Mouse (Mus musculus) neural tube, embryonic 12.5 days (tissue): ENCODE results near the gene Ltbp3. TPM values are rescaled to one million over a fixed set of nuclear protein-coding genes. Genes with fewer than 3 reads are reported as not detected.

Experiments
- ATAC-seq: fragments of 200-750 bp; cut with Nextera tagmentation; 2 replicates; pipeline ENCODE4 v1.8.0; 2017; ENCODE audit warnings: low read depth, mild to moderate bottlenecking, moderate TSS enrichment, moderate library complexity; ENCODE audit not compliant: low FRiP score
- H3K27ac ChIP-seq: fragments of 300-500 bp; sonication (generic); 2 replicates; pipeline ENCODE4 v1.5.1; 2016
- H3K27me3 ChIP-seq: fragments of 300-500 bp; sonication (generic); replicated peaks from 2 replicates; pipeline ENCODE4 v1.6.1; 2016; ENCODE audit warnings: mild to moderate bottlenecking
- H3K36me3 ChIP-seq: fragments of 300-500 bp; sonication (generic); 2 replicates; pipeline ENCODE4 v1.6.1; 2016; ENCODE audit warnings: mild to moderate bottlenecking
- H3K4me1 ChIP-seq: fragments of 300-500 bp; sonication (generic); 2 replicates; pipeline ENCODE4 v1.6.1; 2016
- H3K4me2 ChIP-seq: fragments of 300-500 bp; sonication (generic); replicated peaks from 2 replicates; pipeline ENCODE4 v1.6.1; 2016; ENCODE audit warnings: mild to moderate bottlenecking
- H3K4me3 ChIP-seq: fragments of 300-500 bp; sonication (generic); 2 replicates; pipeline ENCODE4 v1.5.1; 2016
- H3K9ac ChIP-seq: fragments of 300-500 bp; sonication (generic); 2 replicates; pipeline ENCODE4 v1.6.1; 2016; ENCODE audit warnings: mild to moderate bottlenecking
- H3K9me3 ChIP-seq: fragments of 300-500 bp; sonication (generic); 2 replicates; pipeline ENCODE4 v1.6.1; 2016; ENCODE audit warnings: mild to moderate bottlenecking
- WGBS: fragments of 180-500 bp; shearing (Covaris S2); methylation state at CpG from one replicate; pipeline ENCODE4 v1.1.7; 2016; 5-methylcytosine and 5-hydroxymethylcytosine counted together
- polyA plus RNA-seq: library from polyadenylated mRNA; unstranded; fragments of >200 nt; fragmentation: Nextera tagmentation; extraction: Ambion mirVana; gene quantifications from 2 replicates; pipeline ENCODE4 v1.2.1, GENCODE M21; 2016

The Ltbp3 gene
- polyA plus RNA-seq = 10.6 and 12.6 TPM in 2 replicates

DNA sequence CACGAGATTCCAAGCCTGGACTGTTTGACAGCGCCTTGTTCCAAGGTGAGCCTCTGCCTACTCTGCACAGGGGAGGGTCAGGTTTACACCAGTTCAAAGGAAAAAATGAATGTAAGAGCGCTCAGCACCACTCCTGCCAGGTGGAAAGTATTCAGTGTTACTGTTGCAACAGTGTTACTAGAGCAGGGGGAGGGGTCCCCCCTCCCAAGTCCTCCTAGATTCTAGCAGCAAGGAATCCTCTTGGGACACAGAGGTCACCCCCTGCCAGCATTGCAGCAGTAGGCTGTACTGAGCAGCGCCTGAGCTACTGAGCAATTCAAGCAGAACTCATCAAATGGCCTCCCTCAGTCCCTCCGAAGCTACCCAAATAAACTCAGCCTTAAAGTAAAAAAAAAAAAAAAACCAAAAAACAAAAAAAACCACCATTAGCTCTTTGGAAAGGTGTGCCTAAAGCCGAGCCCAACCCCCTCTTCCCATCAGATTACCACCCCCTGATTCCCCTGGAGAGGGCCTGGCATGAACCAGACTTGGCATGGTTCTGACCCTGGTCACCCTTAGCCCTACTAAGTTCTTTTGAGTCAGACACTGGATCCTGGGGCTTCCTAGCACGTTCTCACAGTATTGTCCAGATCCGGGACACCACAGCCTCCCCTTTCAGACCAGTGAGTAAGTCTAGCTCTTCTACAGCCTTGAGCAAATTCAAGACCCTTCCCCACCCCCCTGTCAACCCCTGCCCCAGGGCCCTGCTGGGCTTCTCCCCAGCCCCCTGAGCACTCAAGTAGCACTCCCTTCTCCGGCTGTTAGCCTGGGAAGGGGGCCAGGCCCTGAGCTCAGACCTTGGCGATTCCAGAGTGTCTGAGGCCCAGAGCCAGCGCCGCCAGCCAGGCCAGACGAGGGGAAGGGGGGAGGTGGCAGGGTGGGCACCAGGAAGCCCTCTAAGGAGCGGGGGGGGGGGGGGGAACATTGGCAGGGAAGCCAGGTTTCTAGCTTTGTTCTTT is at the start of gene Ltbp3:
TSS of gene Ltbp3 (plus strand) at position 585 of the 998 bp plus-strand sequence.
- H3K4me2 ChIP-seq = peak within 1 kb of the TSS; percentile 97
- H3K9me3 ChIP-seq = no peaks in the 10 kb centered on the region
- peaks cover 39% of the 10 kb centered on the region for H3K27me3 ChIP-seq
- peaks cover 28% of the 10 kb centered on the region for H3K4me1 ChIP-seq
- ATAC-seq = no peak; the same call in 1 of the 2 replicates
- peak within 1 kb of the TSS; percentile 57 for H3K4me3 ChIP-seq
- 18% methylated on average over 14 of the region's 14 CpGs for WGBS
- H3K36me3 ChIP-seq = no peaks in the 10 kb centered on the region
- peak within 1 kb of the TSS; percentile 83 for H3K9ac ChIP-seq
- no peak within 1 kb of the TSS for H3K27ac ChIP-seq

DNA sequence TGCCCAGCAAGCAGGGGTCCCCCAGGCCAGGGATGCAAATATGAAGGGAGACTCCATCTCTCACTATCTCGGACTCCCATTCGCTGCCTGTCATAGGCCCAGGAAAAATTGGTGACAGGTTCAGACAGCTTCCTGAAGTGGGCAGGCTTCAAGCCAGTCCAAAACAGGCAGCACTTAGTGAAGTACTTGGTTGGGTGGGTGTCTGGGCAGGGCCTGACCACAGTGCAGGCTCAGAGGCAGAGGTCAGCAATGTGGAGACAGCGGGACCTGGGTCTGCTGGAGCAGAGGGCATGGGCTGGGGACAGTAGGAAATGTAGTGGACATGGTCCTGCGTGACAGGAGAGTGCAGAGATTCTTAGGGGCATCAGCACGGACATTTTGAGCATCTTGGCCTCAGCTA is 49.1 kb upstream of the Ltbp3 start:
- no peak for ATAC-seq
- Histone ChIP-seq H3K27ac (no peak overlapping the region), H3K4me2 (peak overlapping the region; percentile 100), H3K4me3 (peak overlapping the region; percentile 96; the same call in 1 of the 2 replicates), H3K9me3 (no peaks in the 10 kb centered on the region), H3K36me3 (peaks cover 52% of the 10 kb centered on the region), H3K27me3 (peaks cover 6% of the 10 kb centered on the region; the same call in 1 of the 2 replicates), H3K4me1 (peaks cover 58% of the 10 kb centered on the region), H3K9ac (peak overlapping the region; percentile 89; the same call in 1 of the 2 replicates)
- 85% methylated on average over 5 of the region's 5 CpGs for WGBS

DNA sequence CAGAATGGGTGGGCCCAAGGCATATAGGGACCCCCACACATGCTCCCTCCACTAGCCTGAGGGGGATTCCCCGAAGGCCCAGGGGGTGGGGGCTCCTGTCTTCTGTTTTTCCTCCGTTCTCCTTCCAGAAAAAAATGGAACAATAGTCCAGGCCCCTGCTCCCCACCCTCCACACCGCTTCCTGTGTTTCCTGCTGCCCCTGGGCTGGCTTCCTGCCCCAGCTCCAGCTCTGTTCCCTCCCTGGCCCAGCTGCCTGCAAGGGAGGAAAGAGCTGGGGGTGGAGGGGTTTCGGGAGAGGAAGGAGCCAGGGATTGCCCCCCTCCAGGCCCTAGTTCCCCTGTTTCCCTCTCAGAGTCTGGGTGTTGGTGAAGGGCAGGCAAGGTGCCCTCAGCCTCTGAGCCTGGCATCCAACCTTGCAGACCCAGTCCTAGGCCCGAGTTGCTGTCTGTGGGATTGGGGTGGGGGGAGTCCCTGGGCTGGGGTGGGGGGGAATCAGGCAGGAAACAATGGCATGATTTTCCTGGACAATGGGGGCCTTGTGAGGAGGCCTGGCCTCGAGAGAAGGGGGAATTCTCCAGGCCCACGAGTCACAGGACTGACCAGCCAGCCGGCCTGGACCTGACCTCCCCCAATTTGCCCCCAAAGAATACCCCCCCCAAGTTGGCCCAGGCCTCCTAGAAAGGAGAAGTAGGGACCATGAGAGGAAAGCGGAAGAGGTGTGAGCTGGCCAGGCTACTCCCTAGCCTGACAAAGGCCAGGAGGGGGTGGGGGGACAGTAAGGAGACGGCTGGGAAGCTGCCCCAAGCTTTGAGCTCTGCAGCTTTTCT is 48.4 kb upstream of the Ltbp3 start:
- 71% methylated on average over 10 of the region's 10 CpGs for WGBS
- Histone ChIP-seq H3K4me2 (peak overlapping the region; percentile 100), H3K27me3 (peaks cover 6% of the 10 kb centered on the region; the same call in 1 of the 2 replicates), H3K36me3 (peaks cover 54% of the 10 kb centered on the region), H3K4me3 (peak overlapping the region; percentile 21; the same call in 1 of the 2 replicates), H3K9ac (peak overlapping the region; percentile 89), H3K27ac (no peak overlapping the region), H3K9me3 (no peaks in the 10 kb centered on the region), H3K4me1 (peaks cover 54% of the 10 kb centered on the region)
- ATAC-seq = no peak

DNA sequence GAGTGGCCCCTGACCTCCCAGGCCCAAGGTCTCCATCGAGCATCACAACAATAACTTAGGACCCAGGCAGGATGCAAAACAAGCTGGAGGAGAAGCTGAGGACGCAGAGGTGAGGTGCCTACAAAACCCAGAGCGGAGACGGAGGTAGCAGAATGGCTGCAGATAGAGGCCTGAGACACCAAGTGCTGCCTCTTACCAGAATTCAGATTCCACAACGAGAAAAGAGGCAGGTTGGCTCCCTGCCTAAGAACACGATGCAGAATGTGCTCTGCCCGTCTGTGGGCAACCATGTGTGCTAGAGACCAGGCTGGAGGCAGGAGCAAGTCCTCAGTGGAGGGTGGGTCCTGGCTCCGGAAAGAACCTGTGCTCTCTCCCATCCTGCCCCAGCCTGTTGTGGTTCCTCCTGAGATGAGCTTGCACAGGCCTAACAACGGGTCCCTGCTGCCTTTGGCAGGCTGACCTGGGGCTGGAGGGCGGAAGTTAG is 47.7 kb upstream of the Ltbp3 start:
- Histone ChIP-seq H3K9me3 (no peaks in the 10 kb centered on the region), H3K27ac (no peak overlapping the region), H3K27me3 (peaks cover 6% of the 10 kb centered on the region; the same call in 1 of the 2 replicates), H3K4me3 (no peak overlapping the region), H3K4me1 (peaks cover 47% of the 10 kb centered on the region), H3K9ac (0 out of 2 replicates have a peak overlapping the region, but pooled peaks have one; percentile 89), H3K36me3 (peaks cover 61% of the 10 kb centered on the region), H3K4me2 (peak overlapping the region; percentile 100)
- no peak for ATAC-seq
- WGBS = 84% methylated on average over 10 of the region's 10 CpGs

DNA sequence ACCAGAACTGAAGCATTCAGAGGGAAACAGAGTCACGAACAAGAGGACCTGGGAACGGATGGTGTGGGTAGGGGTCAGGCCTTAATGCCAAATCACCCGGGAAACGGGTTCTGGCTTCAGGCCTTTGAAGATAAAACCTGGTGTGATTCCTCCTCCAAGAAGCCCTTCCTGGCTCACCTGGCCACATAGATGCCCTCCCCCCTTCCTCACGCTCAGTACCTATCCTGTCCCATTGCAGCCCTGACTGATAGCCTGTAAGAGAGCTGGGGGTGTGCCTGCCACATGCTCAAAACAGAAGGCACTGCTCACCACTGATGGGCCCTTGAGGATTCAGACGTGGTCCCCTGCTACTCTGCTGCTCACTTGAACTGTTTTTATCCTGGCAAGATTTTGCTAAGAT is 46.9 kb upstream of the Ltbp3 start:
- Histone ChIP-seq H3K27ac (no peak overlapping the region), H3K4me2 (peak overlapping the region; percentile 3; the same call in 1 of the 2 replicates), H3K9me3 (no peaks in the 10 kb centered on the region), H3K27me3 (peaks cover 6% of the 10 kb centered on the region; the same call in 1 of the 2 replicates), H3K4me1 (peaks cover 44% of the 10 kb centered on the region), H3K9ac (no peak overlapping the region), H3K4me3 (no peak overlapping the region), H3K36me3 (peaks cover 68% of the 10 kb centered on the region)
- 90% methylated on average over 6 of the region's 6 CpGs for WGBS
- ATAC-seq = no peak

DNA sequence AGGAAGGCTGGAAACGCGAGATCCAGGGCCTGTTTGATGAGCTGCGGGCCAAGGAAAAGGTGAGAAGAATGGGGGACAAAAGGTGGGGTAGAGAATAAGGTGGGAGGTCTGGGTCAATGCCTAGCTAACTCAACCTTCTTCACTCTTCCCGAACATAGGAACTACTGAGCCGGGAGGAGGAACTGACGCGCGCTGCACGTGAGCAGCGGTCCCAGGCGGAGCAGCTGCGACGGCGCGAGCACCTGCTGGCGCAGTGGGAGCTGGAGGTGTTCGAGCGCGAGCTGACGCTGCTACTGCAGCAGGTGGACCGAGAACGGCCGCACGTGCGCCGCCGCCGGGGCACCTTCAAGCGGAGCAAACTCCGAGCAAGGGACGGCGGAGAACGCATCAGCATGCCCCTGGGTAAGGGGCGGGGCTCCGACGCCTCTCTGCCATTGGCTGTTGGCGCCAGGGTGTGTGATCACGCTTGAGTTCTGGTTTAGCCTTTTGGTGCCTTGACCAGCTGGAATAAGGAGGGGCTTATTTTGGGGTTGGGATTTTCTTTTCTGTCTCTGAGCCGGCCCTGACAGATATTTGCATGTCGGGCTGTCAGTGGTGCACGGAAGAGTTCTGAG is 44.7 kb upstream of the Ltbp3 start:
- no peak for ATAC-seq
- H3K4me1 ChIP-seq = peaks cover 28% of the 10 kb centered on the region
- H3K9ac ChIP-seq = peak overlapping the region; percentile 33; the same call in 1 of the 2 replicates
- H3K27me3 ChIP-seq = peaks cover 6% of the 10 kb centered on the region; the same call in 1 of the 2 replicates
- 0 out of 2 replicates have a peak overlapping the region, but pooled peaks have one; percentile 23 for H3K4me3 ChIP-seq
- no peak overlapping the region for H3K27ac ChIP-seq
- H3K4me2 ChIP-seq = peak overlapping the region; percentile 63
- no peaks in the 10 kb centered on the region for H3K9me3 ChIP-seq
- 6% methylated on average over 41 of the region's 41 CpGs for WGBS
- peaks cover 84% of the 10 kb centered on the region for H3K36me3 ChIP-seq

DNA sequence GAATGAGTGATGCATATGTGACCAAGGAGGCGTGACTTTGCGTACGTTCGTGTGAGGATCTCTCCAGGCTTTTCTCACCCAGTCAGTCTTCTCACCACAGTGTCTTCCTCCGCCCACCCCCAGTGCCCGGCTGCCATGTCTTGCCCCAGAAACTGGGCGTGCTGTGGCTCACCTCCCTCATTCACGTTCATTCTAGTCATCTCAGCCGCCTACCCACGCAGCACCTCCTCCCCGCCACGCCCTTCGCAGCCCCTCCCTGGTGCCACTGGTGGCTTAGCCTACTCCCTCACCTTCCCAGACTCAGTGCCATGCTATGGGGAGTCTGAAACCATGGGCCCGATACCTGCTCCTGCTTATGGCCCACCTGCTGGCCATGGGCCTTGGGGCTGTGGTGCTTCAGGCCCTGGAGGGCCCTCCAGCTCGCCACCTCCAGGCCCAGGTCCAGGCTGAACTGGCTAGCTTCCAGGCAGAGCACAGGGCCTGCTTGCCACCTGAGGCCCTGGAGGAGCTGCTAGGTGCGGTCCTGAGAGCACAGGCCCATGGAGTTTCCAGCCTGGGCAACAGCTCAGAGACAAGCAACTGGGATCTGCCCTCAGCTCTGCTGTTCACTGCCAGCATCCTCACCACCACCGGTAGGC is 36.4 kb upstream of the Ltbp3 start, which contains the start of gene Kcnk7:
TSS of gene Kcnk7 (plus strand) at position 205 of the 638 bp plus-strand sequence.
- H3K4me1 ChIP-seq = 0 out of 2 replicates have a peak, but pooled peaks cover 2% of the 10 kb centered on the region
- H3K36me3 ChIP-seq = peaks cover 74% of the 10 kb centered on the region
- H3K27ac ChIP-seq = no peak within 1 kb of the TSS

DNA sequence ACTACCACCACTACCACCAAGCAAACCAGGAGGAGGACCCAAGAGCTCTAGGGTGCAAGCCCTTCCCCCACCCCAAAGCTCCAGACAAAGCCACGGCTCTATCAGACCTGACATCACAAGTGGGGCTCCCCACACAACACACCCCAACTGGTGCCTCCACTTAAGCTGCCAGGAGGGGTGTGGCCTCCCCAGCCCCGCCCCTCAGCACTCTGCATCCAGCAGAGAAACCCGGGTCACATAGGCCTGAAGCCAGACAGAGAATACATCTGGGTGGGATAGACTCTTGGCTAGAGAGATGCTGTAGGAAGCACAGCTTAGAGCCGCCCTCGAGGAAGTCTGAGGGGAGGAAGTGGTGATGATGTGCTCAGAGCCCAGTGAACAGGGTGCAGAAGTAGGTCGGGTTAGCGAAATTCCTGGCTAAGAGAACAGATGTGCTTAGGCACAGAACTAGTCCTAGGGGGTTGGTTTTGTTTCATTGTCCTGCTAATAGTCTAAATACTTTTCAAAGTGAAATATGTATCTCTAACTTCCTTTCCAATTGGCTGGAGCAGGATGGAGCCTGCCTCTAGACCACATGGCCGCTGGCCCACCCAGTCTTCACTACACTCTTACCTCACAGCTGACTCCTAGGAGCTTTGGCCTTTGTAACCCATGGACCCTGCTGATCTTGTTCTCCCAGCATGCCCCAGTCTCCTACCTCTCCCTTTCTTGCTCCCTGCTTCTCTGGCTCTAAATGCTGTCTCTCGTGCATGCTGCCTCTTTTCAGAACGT is 35.7 kb upstream of the Ltbp3 start:
- H3K27ac ChIP-seq = no peak overlapping the region

More for the DNA sequence above, 36.4 kb upstream of the Ltbp3 start, which contains the start of gene Kcnk7:
- Histone ChIP-seq H3K4me2 (no peak within 1 kb of the TSS), H3K27me3 (no peaks in the 10 kb centered on the region), H3K9me3 (no peaks in the 10 kb centered on the region), H3K4me3 (no peak within 1 kb of the TSS), H3K9ac (no peak within 1 kb of the TSS)
- ATAC-seq = no peak
- 81% methylated on average over 17 of the region's 17 CpGs for WGBS

DNA sequence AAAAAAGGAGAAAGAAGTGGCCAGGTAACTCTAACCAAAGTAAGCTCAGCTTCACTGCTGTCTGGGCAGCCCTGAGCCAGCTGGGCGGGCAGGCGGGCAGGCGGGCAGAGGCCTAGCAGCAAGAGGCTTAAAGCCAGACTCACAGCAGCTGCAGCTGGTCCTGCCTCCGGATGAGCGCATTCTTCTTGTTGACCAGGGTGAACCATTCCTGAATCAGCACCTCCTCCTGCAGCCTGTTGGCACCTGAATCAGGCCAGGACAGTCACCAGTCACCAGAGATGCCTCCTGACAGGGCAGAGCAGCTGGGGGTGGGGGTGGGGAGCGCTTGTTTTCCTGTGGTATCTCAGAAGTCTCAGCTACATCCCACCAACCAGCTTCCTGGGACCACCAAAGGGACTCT is 30.6 kb upstream of the Ltbp3 start:
- no peaks in the 10 kb centered on the region for H3K9me3 ChIP-seq
- no peaks in the 10 kb centered on the region for H3K27me3 ChIP-seq
- H3K9ac ChIP-seq = no peak overlapping the region
- 95% methylated on average over 6 of the region's 6 CpGs for WGBS
- H3K36me3 ChIP-seq = peaks cover 79% of the 10 kb centered on the region
- no peak overlapping the region for H3K4me3 ChIP-seq
- ATAC-seq = no peak
- no peak overlapping the region for H3K4me2 ChIP-seq
- H3K27ac ChIP-seq = no peak overlapping the region
- H3K4me1 ChIP-seq = no peaks in the 10 kb centered on the region; the same call in 1 of the 2 replicates

More for the DNA sequence above, 35.7 kb upstream of the Ltbp3 start:
- H3K4me2 ChIP-seq = no peak overlapping the region
- 0 out of 2 replicates have a peak, but pooled peaks cover 2% of the 10 kb centered on the region for H3K4me1 ChIP-seq
- no peaks in the 10 kb centered on the region for H3K9me3 ChIP-seq
- 52% methylated on average over 10 of the region's 10 CpGs for WGBS
- no peak overlapping the region for H3K4me3 ChIP-seq
- no peak for ATAC-seq
- H3K36me3 ChIP-seq = peaks cover 73% of the 10 kb centered on the region
- H3K27me3 ChIP-seq = no peaks in the 10 kb centered on the region
- no peak overlapping the region for H3K9ac ChIP-seq

DNA sequence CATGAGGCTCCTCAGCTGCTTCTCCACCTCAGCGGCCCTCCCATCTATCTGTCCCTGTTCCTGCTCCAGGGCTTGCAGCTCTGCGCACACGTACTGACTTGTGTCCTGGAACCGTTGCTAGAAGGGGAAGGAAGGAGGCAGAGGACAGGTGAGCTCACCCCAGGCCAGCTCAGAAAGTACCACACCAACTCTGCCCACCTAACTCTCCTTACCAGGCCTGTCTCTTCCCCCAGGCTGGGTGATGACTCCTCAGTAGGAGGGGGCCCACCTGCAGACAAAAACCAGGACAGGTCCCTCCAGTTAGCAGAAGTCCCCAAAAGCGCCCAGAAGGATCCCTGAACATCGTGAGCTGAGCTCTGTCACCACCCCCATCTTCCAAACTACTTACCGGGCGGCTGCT is 30.1 kb upstream of the Ltbp3 start:
- H3K4me3 ChIP-seq = no peak overlapping the region
- peaks cover 83% of the 10 kb centered on the region for H3K36me3 ChIP-seq
- 80% methylated on average over 8 of the region's 8 CpGs for WGBS
- peaks cover 4% of the 10 kb centered on the region; the same call in 1 of the 2 replicates for H3K4me1 ChIP-seq
- no peaks in the 10 kb centered on the region for H3K9me3 ChIP-seq
- H3K27ac ChIP-seq = no peak overlapping the region
- H3K4me2 ChIP-seq = no peak overlapping the region
- H3K9ac ChIP-seq = no peak overlapping the region
- no peak for ATAC-seq
- H3K27me3 ChIP-seq = no peaks in the 10 kb centered on the region
